Mouse (Mus musculus) naive thymus-derived CD4-positive, alpha-beta T cell, adult 2 months (primary cell): ENCODE results near the gene Mapre1.
"Not testable (repeated sequence)": the region's sequence is repeated elsewhere in the genome, so short reads cannot be mapped to it uniquely, and the experiment has no call there.

Experiments
- DNase-seq: peaks from one replicate; pipeline ENCODE4 v3.0.0-alpha.2; 2011; ENCODE audit warnings: low read depth

Gene Mapre1

GRCm38 (mm10) chr2:153740500-153741436, at the start of gene Mapre1:
Gene Mapre1 (plus strand): TSS chr2:153741274.
- DNase-seq, result peak; percentile 99

GRCm38 (mm10) chr2:153693413-153693812, 47.7 kb upstream of the Mapre1 start:
- not testable (repeated sequence) for DNase-seq

GRCm38 (mm10) chr2:153694462-153695085, 46.5 kb upstream of the Mapre1 start:
- DNase-seq, result peak; percentile 80

GRCm38 (mm10) chr2:153696352-153696751, 44.7 kb upstream of the Mapre1 start, which contains the start of gene Dnmt3c:
Gene Dnmt3c (plus strand): TSS chr2:153696652.
- no peak for DNase-seq

- no peak for DNase-seq
These were observed 37.7 kb upstream of the Mapre1 start for GRCm38 (mm10) chr2:153703389-153703788.

GRCm38 (mm10) chr2:153710701-153711330, 30.3 kb upstream of the Mapre1 start:
- DNase-seq, result peak; percentile 59

- DNase-seq, result no peak
These were observed 28.4 kb upstream of the Mapre1 start for GRCm38 (mm10) chr2:153712646-153713091.

- no peak for DNase-seq
These were observed 27.8 kb upstream of the Mapre1 start for GRCm38 (mm10) chr2:153713227-153713626.

- DNase-seq, result not testable (repeated sequence)
These were observed 23.2 kb upstream of the Mapre1 start for GRCm38 (mm10) chr2:153717861-153718260.

- no peak for DNase-seq
These were observed 18.0 kb upstream of the Mapre1 start for GRCm38 (mm10) chr2:153723098-153723497.

GRCm38 (mm10) chr2:153724424-153724823, 16.6 kb upstream of the Mapre1 start:
- DNase-seq, result no peak

GRCm38 (mm10) chr2:153724871-153725270, 16.2 kb upstream of the Mapre1 start:
- DNase-seq, result no peak

- no peak for DNase-seq
These were observed 15.8 kb upstream of the Mapre1 start for GRCm38 (mm10) chr2:153725291-153725690.

- no peak for DNase-seq
These were observed 7.0 kb upstream of the Mapre1 start for GRCm38 (mm10) chr2:153734033-153734432.

GRCm38 (mm10) chr2:153741437-153742065, 477 bp downstream of the Mapre1 start:
- DNase-seq, result no peak

- DNase-seq, result no peak
These were observed 6.9 kb downstream of the Mapre1 start for GRCm38 (mm10) chr2:153747994-153748393.

- no peak for DNase-seq
These were observed 9.3 kb downstream of the Mapre1 start for GRCm38 (mm10) chr2:153750363-153750762.

- no peak for DNase-seq
These were observed 21.0 kb downstream of the Mapre1 start for GRCm38 (mm10) chr2:153762121-153762520.

GRCm38 (mm10) chr2:153767484-153767883, 26.4 kb downstream of the Mapre1 start:
- no peak for DNase-seq

GRCm38 (mm10) chr2:153768881-153769280, 27.8 kb downstream of the Mapre1 start:
- DNase-seq, result no peak

GRCm38 (mm10) chr2:153772950-153773349, 31.9 kb downstream of the Mapre1 start:
- no peak for DNase-seq

- no peak for DNase-seq
These were observed 34.4 kb downstream of the Mapre1 start for GRCm38 (mm10) chr2:153775472-153775871.
